Mouse (Mus musculus) neural tube, embryonic 13.5 days (tissue): ENCODE measurements around the gene Lypd6. TPM values are rescaled to one million over a fixed set of nuclear protein-coding genes. Genes with fewer than 3 reads are reported as not detected.

Experiments used
- ATAC-seq: fragments of 200-750 bp; cut with Nextera tagmentation; 2 replicates; pipeline ENCODE4 v1.8.0; 2017; ENCODE audit warnings: low read depth, mild to moderate bottlenecking, moderate TSS enrichment, moderate library complexity
- H3K27ac ChIP-seq: fragments of 300-500 bp; sonication (generic); replicated peaks from 2 replicates; pipeline ENCODE4 v1.5.1; 2015; ENCODE audit warnings: moderate library complexity, mild to moderate bottlenecking, inconsistent platforms
- H3K27me3 ChIP-seq: fragments of 300-500 bp; sonication (generic); 2 replicates; pipeline ENCODE4 v1.6.1; 2015; ENCODE audit warnings: mild to moderate bottlenecking, inconsistent platforms
- H3K36me3 ChIP-seq: fragments of 300-500 bp; sonication (generic); 2 replicates; pipeline ENCODE4 v1.6.1; 2015; ENCODE audit warnings: mild to moderate bottlenecking, inconsistent platforms
- H3K4me1 ChIP-seq: fragments of 300-500 bp; sonication (generic); replicated peaks from 2 replicates; pipeline ENCODE4 v1.6.1; 2015; ENCODE audit warnings: inconsistent platforms
- H3K4me2 ChIP-seq: fragments of 300-500 bp; sonication (generic); 2 replicates; pipeline ENCODE4 v1.6.1; 2015; ENCODE audit warnings: inconsistent platforms, mild to moderate bottlenecking, moderate library complexity
- H3K4me3 ChIP-seq: fragments of 300-500 bp; sonication (generic); 2 replicates; pipeline ENCODE4 v1.5.1; 2015; ENCODE audit warnings: mild to moderate bottlenecking, inconsistent platforms
- H3K9ac ChIP-seq: fragments of 300-500 bp; sonication (generic); 2 replicates; pipeline ENCODE4 v1.6.1; 2015; ENCODE audit warnings: moderate library complexity, mild to moderate bottlenecking, inconsistent platforms
- H3K9me3 ChIP-seq: fragments of 300-500 bp; sonication (generic); 2 replicates; pipeline ENCODE4 v1.6.1; 2016; ENCODE audit warnings: inconsistent platforms
- WGBS: fragments of 180-500 bp; shearing (Covaris S2); methylation state at CpG from one replicate; pipeline ENCODE4 v1.1.7; 2015; 5-methylcytosine and 5-hydroxymethylcytosine counted together
- polyA plus RNA-seq: library from polyadenylated mRNA; unstranded; fragments of >200 nt; fragmentation: Nextera tagmentation; extraction: Ambion mirVana; gene quantifications from 2 replicates; pipeline ENCODE4 v1.2.1, GENCODE M21; 2015

Gene Lypd6
- polyA plus RNA-seq, 1 experiment from 2014 or later: 6.4 TPM

DNA sequence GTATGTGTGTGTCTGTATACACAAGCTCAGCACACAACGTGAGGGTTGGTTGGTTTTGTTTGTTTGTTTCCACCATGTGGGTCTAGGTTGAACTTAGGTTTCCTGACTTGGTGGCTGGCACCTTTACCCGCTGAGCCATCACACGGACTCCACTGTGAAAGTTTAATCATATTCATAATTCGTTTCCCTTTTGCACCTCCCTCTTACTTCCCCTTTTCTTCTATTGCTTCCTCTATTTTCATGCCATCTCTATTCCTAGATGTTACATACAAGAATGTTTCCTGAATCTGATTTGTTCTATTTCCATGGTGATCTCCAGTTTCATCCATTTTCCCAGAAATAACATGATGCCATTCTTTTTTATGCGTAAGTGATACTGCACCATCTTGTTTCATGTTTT lies 46.2 kb downstream of the Lypd6 start:
- no peak overlapping the region for H3K4me3 ChIP-seq
- no peaks in the 10 kb centered on the region for H3K36me3 ChIP-seq
- H3K27ac ChIP-seq: no peak overlapping the region
- H3K27me3 ChIP-seq: no peaks in the 10 kb centered on the region
- H3K9ac ChIP-seq: no peak overlapping the region
- no peaks in the 10 kb centered on the region for H3K9me3 ChIP-seq
- H3K4me1 ChIP-seq: peaks cover 21% of the 10 kb centered on the region; the same call in 1 of the 2 replicates
- 92% methylated on average over 5 of the region's 5 CpGs for WGBS
- ATAC-seq: no peak
- H3K4me2 ChIP-seq: no peak overlapping the region

DNA sequence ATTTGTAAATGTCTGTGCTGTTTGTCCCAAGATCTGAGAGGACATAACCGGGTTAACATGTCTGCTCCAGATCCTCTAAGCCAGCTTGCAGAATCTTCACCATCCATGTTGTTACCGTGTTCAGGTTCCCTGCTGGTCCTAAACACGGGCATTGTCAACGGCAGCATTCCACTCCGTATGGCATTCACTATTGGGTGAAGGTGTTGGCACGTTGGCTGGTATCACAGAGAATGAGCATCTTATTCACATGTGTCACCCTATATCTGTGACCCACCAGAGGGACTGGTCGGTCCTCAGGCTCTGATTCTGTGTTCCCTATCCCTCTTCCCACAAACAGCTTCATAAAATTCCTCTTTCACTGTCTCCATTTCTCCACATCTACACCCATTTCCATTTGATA lies 52.9 kb downstream of the Lypd6 start:
- H3K4me2 ChIP-seq: no peak overlapping the region
- 93% methylated on average over 7 of the region's 7 CpGs for WGBS
- ATAC-seq: no peak
- H3K9ac ChIP-seq: no peak overlapping the region
- H3K36me3 ChIP-seq: no peaks in the 10 kb centered on the region
- H3K27ac ChIP-seq: no peak overlapping the region
- H3K4me3 ChIP-seq: no peak overlapping the region
- no peaks in the 10 kb centered on the region for H3K4me1 ChIP-seq
- no peaks in the 10 kb centered on the region for H3K27me3 ChIP-seq
- no peaks in the 10 kb centered on the region for H3K9me3 ChIP-seq

DNA sequence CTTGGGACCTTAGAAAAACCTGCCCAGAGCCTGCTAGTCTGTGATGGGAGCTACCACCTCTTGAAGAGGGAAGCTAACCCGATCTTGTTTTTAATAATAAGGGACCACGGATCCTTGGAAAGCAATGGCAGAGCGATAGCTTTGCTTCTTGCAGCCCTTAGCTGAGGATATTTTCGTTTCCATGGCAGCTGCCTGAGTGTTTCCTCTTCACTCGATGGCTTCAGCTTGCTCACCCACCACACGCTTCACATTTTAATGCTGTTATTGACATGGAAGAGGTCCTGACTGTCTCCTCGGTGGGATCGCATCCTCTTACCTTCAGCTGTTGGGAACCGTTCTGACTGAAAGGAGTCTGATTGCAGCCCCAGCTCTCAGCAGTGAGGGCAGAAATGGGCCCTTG lies 54.6 kb downstream of the Lypd6 start:
- WGBS: 85% methylated on average over 9 of the region's 9 CpGs
- Histone ChIP-seq H3K4me3 (no peak overlapping the region), H3K9me3 (no peaks in the 10 kb centered on the region), H3K9ac (no peak overlapping the region), H3K27me3 (no peaks in the 10 kb centered on the region), H3K36me3 (no peaks in the 10 kb centered on the region), H3K4me1 (no peaks in the 10 kb centered on the region), H3K4me2 (no peak overlapping the region), H3K27ac (no peak overlapping the region)
- ATAC-seq: no peak

DNA sequence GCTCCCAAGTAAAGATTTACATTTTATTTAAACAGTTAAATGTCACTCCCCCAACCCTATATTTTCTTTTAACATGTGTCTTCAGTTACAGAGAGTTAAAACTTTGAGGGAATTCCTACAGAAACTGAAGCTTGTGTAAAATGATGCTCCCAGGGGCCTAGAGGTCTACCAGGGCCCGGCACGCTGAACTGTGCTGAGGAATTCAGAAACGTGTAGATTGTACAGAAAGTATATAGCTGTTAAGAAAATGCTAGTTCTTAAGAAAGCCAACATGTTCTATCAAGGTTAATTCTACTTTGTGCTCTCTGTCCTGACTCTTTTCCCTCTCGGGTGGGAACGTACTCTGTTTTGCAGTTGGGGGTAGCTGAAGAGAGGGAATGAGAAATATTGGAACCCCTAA lies 57.1 kb downstream of the Lypd6 start:
- Histone ChIP-seq H3K27me3 (no peaks in the 10 kb centered on the region), H3K27ac (no peak overlapping the region), H3K36me3 (no peaks in the 10 kb centered on the region), H3K4me3 (no peak overlapping the region), H3K4me2 (no peak overlapping the region), H3K4me1 (peaks cover 12% of the 10 kb centered on the region), H3K9ac (no peak overlapping the region), H3K9me3 (no peaks in the 10 kb centered on the region)
- 85% methylated on average over 5 of the region's 5 CpGs for WGBS
- ATAC-seq: no peak

DNA sequence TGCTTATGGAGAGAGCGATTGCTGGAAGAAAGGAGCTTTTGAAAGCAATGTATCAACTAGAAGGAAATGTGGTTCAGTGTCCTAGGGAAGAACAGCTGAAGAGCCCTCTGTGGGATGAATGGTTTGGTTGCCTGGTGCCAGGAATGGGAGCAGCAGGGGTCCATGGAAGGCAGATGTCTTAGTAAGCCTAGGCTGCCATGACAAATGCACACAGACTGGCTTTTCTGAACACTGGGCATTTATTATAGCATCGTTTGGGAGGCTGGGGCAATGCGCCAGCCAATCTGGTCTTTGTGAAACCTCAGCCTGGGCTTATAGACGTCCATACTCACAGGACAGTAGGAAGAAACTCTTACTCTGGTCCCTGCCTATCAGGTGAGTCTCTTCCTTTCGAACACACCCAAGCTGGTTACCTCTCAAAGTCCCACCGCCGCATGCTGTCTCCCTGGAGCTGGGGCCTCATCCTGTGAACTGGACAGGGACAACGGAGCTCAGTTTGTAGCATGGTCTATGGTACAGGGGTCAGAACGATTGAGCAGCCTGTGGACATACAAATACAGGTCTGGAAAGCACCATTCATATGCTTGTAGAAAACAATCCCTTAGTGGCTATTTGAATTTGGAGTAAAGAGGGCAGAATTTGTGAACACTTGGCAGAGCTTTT lies 61.4 kb downstream of the Lypd6 start:
- Histone ChIP-seq H3K9me3 (no peaks in the 10 kb centered on the region), H3K9ac (no peak overlapping the region), H3K4me3 (no peak overlapping the region), H3K4me2 (no peak overlapping the region), H3K4me1 (peaks cover 22% of the 10 kb centered on the region), H3K27me3 (no peaks in the 10 kb centered on the region), H3K27ac (0 out of 2 replicates have a peak overlapping the region, but pooled peaks have one; percentile 49), H3K36me3 (no peaks in the 10 kb centered on the region)
- 65% methylated on average over 9 of the region's 9 CpGs for WGBS
- ATAC-seq: peak; percentile 78

- Histone ChIP-seq H3K27me3 (no peaks in the 10 kb centered on the region), H3K4me3 (no peak overlapping the region), H3K4me2 (no peak overlapping the region), H3K9me3 (no peaks in the 10 kb centered on the region), H3K9ac (no peak overlapping the region), H3K36me3 (no peaks in the 10 kb centered on the region), H3K27ac (0 out of 2 replicates have a peak overlapping the region, but pooled peaks have one; percentile 13), H3K4me1 (peaks cover 22% of the 10 kb centered on the region)
- ATAC-seq: no peak
- 68% methylated on average over 12 of the region's 12 CpGs for whole genome bisulfite sequencing
These were observed 62.4 kb downstream of the Lypd6 start for GRCm38 (mm10) chr2:50128322-50129277.

- WGBS: 95% methylated on average over 3 of the region's 3 CpGs
- no peaks in the 10 kb centered on the region for H3K9me3 ChIP-seq
- H3K27me3 ChIP-seq: no peaks in the 10 kb centered on the region
- H3K4me2 ChIP-seq: no peak overlapping the region
- no peak overlapping the region for H3K9ac ChIP-seq
- no peaks in the 10 kb centered on the region for H3K36me3 ChIP-seq
- no peak overlapping the region for H3K27ac ChIP-seq
- no peak for ATAC-seq
- H3K4me1 ChIP-seq: peaks cover 22% of the 10 kb centered on the region
- no peak overlapping the region for H3K4me3 ChIP-seq
These were observed 64.4 kb downstream of the Lypd6 start for GRCm38 (mm10) chr2:50130674-50131073.

DNA sequence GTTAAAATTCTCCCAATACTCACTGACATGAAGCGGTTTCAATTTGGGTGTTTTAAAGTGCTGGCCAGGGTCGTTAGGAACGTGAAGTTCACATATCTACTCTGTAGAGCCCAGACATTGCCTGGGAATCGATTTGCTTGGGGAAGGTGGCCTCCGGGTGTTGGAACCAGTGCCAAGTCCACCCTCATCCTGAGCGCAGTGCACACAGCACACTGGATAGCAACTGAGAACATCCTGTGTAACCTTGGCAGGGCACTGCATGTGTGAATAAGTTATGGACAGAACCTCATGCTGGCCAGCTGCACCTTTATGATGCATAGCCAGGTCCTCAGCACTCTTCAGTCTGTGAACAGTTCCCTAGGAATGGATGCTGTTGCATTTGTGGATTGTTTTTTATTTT lies 77.4 kb downstream of the Lypd6 start:
- Histone ChIP-seq H3K4me2 (no peak overlapping the region), H3K36me3 (no peaks in the 10 kb centered on the region), H3K27ac (no peak overlapping the region), H3K4me3 (no peak overlapping the region), H3K9ac (no peak overlapping the region), H3K27me3 (0 out of 2 replicates have a peak, but pooled peaks cover 8% of the 10 kb centered on the region), H3K4me1 (no peaks in the 10 kb centered on the region), H3K9me3 (no peaks in the 10 kb centered on the region)
- ATAC-seq: no peak
- 74% methylated on average over 6 of the region's 6 CpGs for WGBS

- no peaks in the 10 kb centered on the region for H3K36me3 ChIP-seq
- H3K4me3 ChIP-seq: no peak overlapping the region
- H3K4me1 ChIP-seq: peaks cover 7% of the 10 kb centered on the region
- H3K9me3 ChIP-seq: no peaks in the 10 kb centered on the region
- H3K9ac ChIP-seq: no peak overlapping the region
- H3K27me3 ChIP-seq: 0 out of 2 replicates have a peak, but pooled peaks cover 8% of the 10 kb centered on the region
- ATAC-seq: no peak
- 90% methylated on average over 9 of the region's 9 CpGs for WGBS
- H3K27ac ChIP-seq: no peak overlapping the region
- H3K4me2 ChIP-seq: no peak overlapping the region
These were observed 81.1 kb downstream of the Lypd6 start for GRCm38 (mm10) chr2:50147308-50147707.

GRCm38 (mm10) chr2:50149257-50150202 lies 83.3 kb downstream of the Lypd6 start:
- peaks cover 7% of the 10 kb centered on the region for H3K4me1 ChIP-seq
- no peak overlapping the region for H3K4me2 ChIP-seq
- no peak overlapping the region for H3K4me3 ChIP-seq
- H3K9ac ChIP-seq: no peak overlapping the region
- no peak overlapping the region for H3K27ac ChIP-seq
- H3K36me3 ChIP-seq: no peaks in the 10 kb centered on the region
- no peaks in the 10 kb centered on the region for H3K9me3 ChIP-seq
- peaks cover 20% of the 10 kb centered on the region for H3K27me3 ChIP-seq
- WGBS: 62% methylated on average over 6 of the region's 6 CpGs
- peak; percentile 45 for ATAC-seq

DNA sequence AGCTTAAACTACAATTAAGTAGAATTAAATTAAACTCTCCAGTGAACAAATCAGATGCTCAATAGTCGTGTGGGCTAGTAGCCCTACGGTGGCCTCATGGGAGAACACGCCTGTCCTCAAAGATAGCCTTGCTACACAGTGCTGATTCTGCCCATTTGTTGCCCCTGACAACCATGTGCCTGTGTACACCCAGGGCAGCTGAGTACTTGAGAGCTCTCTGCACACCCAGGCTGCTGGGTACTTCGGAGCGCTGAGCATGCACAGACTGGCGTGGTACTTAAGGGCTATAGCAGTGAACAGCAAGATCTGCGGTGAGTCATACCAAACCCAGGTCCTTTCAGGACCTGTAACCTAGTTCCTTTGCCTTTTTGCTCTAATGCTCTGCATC lies 84.0 kb downstream of the Lypd6 start:
- Histone ChIP-seq H3K9me3 (no peaks in the 10 kb centered on the region), H3K36me3 (no peaks in the 10 kb centered on the region), H3K4me2 (no peak overlapping the region), H3K4me1 (peaks cover 7% of the 10 kb centered on the region), H3K9ac (no peak overlapping the region), H3K27ac (no peak overlapping the region), H3K27me3 (peaks cover 20% of the 10 kb centered on the region), H3K4me3 (no peak overlapping the region)
- ATAC-seq: peak; percentile 94
- WGBS: 52% methylated on average over 7 of the region's 7 CpGs
